Mouse (Mus musculus) stomach, embryonic 15.5 days (tissue): ENCODE measurements around the gene Birc6. TPM values are rescaled to one million over a fixed set of nuclear protein-coding genes. Genes with fewer than 3 reads are reported as not detected.

ENCODE experiments used
- ATAC-seq: fragments of 200-750 bp; cut with Nextera tagmentation; 2 replicates; pipeline ENCODE4 v1.8.0; 2017; ENCODE audit warnings: low read depth, moderate number of reproducible peaks, moderate TSS enrichment; ENCODE audit not compliant: insufficient read depth, low FRiP score
- H3K27ac ChIP-seq: fragments of 300-500 bp; sonication (generic); 2 replicates; pipeline ENCODE4 v1.5.1; 2015; ENCODE audit warnings: mild to moderate bottlenecking, inconsistent platforms
- H3K27me3 ChIP-seq: fragments of 300-500 bp; sonication (generic); replicated peaks from 2 replicates; pipeline ENCODE4 v1.6.1; 2015; ENCODE audit warnings: inconsistent platforms
- H3K36me3 ChIP-seq: fragments of 300-500 bp; sonication (generic); 2 replicates; pipeline ENCODE4 v1.6.1; 2015; ENCODE audit warnings: inconsistent platforms
- H3K4me1 ChIP-seq: fragments of 300-500 bp; sonication (generic); 2 replicates; pipeline ENCODE4 v1.6.1; 2015; ENCODE audit warnings: inconsistent platforms
- H3K4me2 ChIP-seq: fragments of 300-500 bp; sonication (generic); 2 replicates; pipeline ENCODE4 v1.6.1; 2015; ENCODE audit warnings: mild to moderate bottlenecking, inconsistent platforms
- H3K4me3 ChIP-seq: fragments of 300-500 bp; sonication (generic); replicated peaks from 2 replicates; pipeline ENCODE4 v1.5.1; 2015; ENCODE audit warnings: inconsistent platforms
- H3K9ac ChIP-seq: fragments of 300-500 bp; sonication (generic); 2 replicates; pipeline ENCODE4 v1.6.1; 2015; ENCODE audit warnings: inconsistent platforms
- H3K9me3 ChIP-seq: fragments of 300-500 bp; sonication (generic); 2 replicates; pipeline ENCODE4 v1.6.1; 2016; ENCODE audit warnings: inconsistent platforms
- WGBS: fragments of 180-500 bp; shearing (Covaris S2); methylation state at CpG from one replicate; pipeline ENCODE4 v1.1.7; 2015; 5-methylcytosine and 5-hydroxymethylcytosine counted together
- polyA plus RNA-seq: library from polyadenylated mRNA; unstranded; fragments of >200 nt; fragmentation: Nextera tagmentation; extraction: Ambion mirVana; gene quantifications from 2 replicates; pipeline ENCODE4 v1.2.1, GENCODE M21; 2015

The Birc6 gene
- polyA plus RNA-seq, 1 experiment from 2014 or later = 81.8 TPM

DNA sequence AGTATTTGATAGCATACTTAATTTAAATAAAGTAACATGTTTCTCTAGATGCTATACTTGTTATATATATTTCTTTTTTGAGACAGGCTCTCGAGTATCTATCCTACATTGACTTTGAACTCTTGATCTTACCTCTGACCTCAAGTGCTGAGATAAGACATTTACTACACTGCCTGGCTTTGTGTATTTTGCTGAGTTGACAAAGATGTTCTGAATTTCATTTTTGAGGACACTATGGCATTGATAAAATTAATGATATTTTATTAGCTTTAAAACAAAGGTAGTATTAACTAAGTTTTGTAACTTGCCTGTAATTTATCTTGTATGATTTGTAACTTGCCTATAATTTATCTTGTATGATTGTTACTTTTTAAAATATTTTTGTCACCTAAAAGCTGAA lies 41.1 kb downstream of the Birc6 start:
- no peak overlapping the region for H3K9ac ChIP-seq
- no peak overlapping the region for H3K4me2 ChIP-seq
- H3K36me3 ChIP-seq = peaks cover 4% of the 10 kb centered on the region
- H3K4me1 ChIP-seq = no peaks in the 10 kb centered on the region
- no peak overlapping the region for H3K4me3 ChIP-seq
- H3K27me3 ChIP-seq = no peaks in the 10 kb centered on the region
- H3K9me3 ChIP-seq = no peaks in the 10 kb centered on the region
- no peak overlapping the region for H3K27ac ChIP-seq
- ATAC-seq = no peak
- 63% methylated on average over 1 of the region's 1 CpGs for WGBS

DNA sequence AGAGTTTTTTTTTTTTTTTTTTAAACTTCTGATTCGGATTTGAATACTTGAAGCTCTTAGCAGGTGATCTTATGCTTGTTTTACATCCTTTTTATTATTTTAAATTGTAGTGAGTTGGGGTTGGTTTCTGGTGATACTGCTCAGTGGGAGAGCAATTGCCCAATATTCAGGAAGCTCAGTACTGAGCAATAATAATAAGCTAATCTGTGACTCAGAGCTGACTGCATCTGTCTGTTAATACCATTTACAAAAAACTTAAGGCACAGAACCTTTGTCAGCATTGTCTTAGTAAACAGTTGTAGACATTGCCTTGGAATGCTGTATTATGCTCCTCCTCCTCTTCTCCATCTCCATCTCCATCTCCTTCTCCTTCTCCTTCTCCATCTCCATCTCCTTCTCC lies 42.5 kb downstream of the Birc6 start:
- no peaks in the 10 kb centered on the region for H3K9me3 ChIP-seq
- no peak for ATAC-seq
- H3K4me2 ChIP-seq = no peak overlapping the region
- H3K36me3 ChIP-seq = peaks cover 4% of the 10 kb centered on the region
- H3K4me3 ChIP-seq = no peak overlapping the region
- H3K9ac ChIP-seq = no peak overlapping the region
- no peaks in the 10 kb centered on the region for H3K27me3 ChIP-seq
- no peaks in the 10 kb centered on the region for H3K4me1 ChIP-seq
- WGBS = 79% methylated on average over 1 of the region's 1 CpGs
- no peak overlapping the region for H3K27ac ChIP-seq

DNA sequence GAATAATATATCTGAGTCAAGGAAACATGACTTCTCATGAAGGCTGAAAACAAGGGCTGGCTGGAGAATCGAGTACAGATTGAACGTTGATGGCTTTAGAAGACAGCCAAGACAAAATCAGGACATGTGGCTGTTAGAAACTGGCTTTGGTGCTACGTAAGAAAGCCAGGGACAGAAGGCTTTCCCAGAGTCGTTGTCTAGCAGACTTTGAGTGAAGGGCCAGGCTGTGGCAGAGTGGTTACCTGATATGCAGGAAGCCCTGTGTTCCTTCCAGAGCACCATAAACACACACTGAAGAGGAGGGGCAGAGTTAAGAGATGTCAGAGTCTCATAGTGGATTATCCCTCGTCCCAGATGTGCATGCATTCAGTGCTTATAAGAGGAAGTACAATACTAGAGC lies 49.1 kb downstream of the Birc6 start:
- Histone ChIP-seq H3K4me1 (no peaks in the 10 kb centered on the region), H3K36me3 (peaks cover 19% of the 10 kb centered on the region), H3K27me3 (no peaks in the 10 kb centered on the region), H3K9ac (no peak overlapping the region), H3K9me3 (no peaks in the 10 kb centered on the region), H3K4me2 (no peak overlapping the region), H3K27ac (no peak overlapping the region), H3K4me3 (no peak overlapping the region)
- WGBS = 64% methylated on average over 5 of the region's 5 CpGs
- no peak for ATAC-seq

DNA sequence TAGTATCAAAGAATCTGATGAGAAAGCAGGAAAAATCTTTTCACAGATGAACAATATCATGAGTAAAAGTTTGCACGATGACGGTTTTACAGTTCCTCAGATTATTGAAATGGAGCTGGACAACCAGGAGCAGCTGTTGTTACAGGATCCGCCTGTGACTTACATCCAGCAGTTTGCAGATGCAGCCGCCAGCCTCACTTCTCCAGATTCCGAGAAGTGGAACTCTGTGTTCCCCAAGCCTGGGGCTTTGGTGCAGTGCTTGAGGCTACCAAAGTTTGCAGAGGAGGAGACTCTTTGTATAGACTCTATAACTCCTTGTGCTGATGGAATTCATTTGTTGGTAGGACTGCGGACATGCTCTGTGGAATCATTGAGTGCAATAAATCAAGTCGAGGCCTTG lies 51.5 kb downstream of the Birc6 start:
- H3K9me3 ChIP-seq = no peaks in the 10 kb centered on the region
- no peaks in the 10 kb centered on the region for H3K27me3 ChIP-seq
- H3K9ac ChIP-seq = no peak overlapping the region
- H3K27ac ChIP-seq = no peak overlapping the region
- 91% methylated on average over 7 of the region's 7 CpGs for WGBS
- H3K4me1 ChIP-seq = no peaks in the 10 kb centered on the region
- no peak for ATAC-seq
- H3K4me3 ChIP-seq = no peak overlapping the region
- H3K4me2 ChIP-seq = no peak overlapping the region
- peaks cover 19% of the 10 kb centered on the region for H3K36me3 ChIP-seq

DNA sequence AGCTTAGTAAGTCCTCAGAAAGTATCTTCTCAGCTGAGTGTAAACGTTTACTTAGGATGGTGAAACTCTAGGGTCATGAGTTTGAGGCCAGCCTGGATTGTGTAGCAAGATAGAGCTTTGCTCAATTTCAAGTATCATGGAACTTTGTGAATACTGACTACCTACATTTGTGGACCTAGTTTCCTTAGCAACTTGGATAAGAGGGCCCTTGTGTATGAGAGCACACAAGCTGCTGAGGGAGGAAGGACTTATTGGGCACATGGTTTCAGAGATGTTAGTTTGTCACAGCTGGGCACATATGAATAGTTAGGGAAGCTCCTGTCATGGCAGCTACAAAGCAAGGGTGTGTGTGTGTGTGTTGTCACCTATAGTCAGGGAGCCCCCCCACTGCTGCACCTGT lies 52.6 kb downstream of the Birc6 start:
- ATAC-seq = no peak
- no peak overlapping the region for H3K27ac ChIP-seq
- WGBS = 85% methylated on average over 1 of the region's 1 CpGs
- no peak overlapping the region for H3K9ac ChIP-seq
- H3K4me3 ChIP-seq = no peak overlapping the region
- no peak overlapping the region for H3K4me2 ChIP-seq
- H3K9me3 ChIP-seq = no peaks in the 10 kb centered on the region
- H3K27me3 ChIP-seq = no peaks in the 10 kb centered on the region
- no peaks in the 10 kb centered on the region for H3K4me1 ChIP-seq
- peaks cover 22% of the 10 kb centered on the region for H3K36me3 ChIP-seq

DNA sequence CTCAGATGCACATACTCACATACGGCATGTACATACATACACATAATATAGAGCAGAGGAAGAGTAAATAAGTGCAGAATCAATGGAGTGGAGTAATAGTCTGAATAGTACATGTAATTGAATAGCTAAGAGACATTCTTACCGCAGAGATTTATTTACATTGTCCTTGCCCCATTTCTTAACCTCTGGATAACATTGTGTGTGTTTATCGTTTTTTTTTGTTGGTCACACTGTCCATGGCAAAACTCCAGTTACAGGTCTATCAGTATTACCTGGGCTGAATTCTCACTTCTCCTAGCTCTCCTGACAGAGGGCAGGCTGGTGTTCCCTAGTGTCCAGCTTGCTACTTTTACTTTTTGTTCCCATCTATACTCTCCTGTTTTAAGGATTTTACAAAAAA lies 58.7 kb downstream of the Birc6 start:
- Histone ChIP-seq H3K9me3 (no peaks in the 10 kb centered on the region), H3K4me2 (no peak overlapping the region), H3K27me3 (no peaks in the 10 kb centered on the region), H3K4me1 (no peaks in the 10 kb centered on the region), H3K36me3 (peaks cover 8% of the 10 kb centered on the region; the same call in 1 of the 2 replicates), H3K4me3 (no peak overlapping the region), H3K9ac (no peak overlapping the region), H3K27ac (no peak overlapping the region)
- ATAC-seq = no peak
- 77% methylated on average over 3 of the region's 3 CpGs for WGBS

DNA sequence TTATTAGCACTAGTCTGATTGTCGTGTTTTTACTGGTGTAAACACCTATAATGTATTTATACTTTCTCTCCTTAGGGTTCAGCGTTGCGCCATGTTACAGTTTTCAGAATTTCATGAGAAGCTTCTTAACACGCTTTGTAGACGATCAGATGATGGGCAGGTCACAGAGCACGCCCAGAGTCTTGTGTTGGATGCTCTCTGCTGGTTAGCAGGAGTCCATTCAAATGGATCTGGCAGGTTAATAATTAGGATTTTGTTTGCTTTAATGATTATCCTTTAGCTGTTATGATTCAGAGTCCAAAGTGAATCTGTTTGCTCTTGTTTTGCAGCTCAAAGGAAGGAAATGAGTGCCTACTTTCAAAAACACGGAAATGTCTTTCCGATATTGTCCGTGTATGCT lies 70.8 kb downstream of the Birc6 start:
- no peak for ATAC-seq
- no peak overlapping the region for H3K27ac ChIP-seq
- no peaks in the 10 kb centered on the region for H3K27me3 ChIP-seq
- 90% methylated on average over 9 of the region's 9 CpGs for WGBS
- H3K9me3 ChIP-seq = no peaks in the 10 kb centered on the region
- H3K4me3 ChIP-seq = no peak overlapping the region
- no peaks in the 10 kb centered on the region for H3K4me1 ChIP-seq
- no peak overlapping the region for H3K4me2 ChIP-seq
- no peak overlapping the region for H3K9ac ChIP-seq
- peaks cover 17% of the 10 kb centered on the region for H3K36me3 ChIP-seq

DNA sequence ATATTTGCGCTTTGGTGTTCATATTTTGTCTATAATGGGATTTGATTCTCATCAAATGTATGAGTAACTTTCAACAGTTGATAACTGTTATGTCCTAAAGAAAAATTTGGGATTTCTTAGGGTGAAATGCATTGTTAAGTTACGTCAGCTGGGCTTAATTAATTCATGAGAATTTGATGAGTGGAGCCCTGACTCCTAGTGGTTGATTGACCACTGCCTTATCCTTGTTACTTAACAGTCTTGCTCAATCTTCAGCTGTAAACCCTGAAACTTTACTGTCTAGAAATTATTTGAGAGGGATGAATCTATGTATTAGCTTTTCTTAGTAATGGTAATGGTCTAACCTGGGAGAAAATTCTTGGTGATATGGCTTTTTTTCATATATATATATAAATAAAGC lies 71.3 kb downstream of the Birc6 start:
- Histone ChIP-seq H3K9ac (no peak overlapping the region), H3K36me3 (peaks cover 18% of the 10 kb centered on the region), H3K4me2 (no peak overlapping the region), H3K9me3 (no peaks in the 10 kb centered on the region), H3K4me1 (no peaks in the 10 kb centered on the region), H3K4me3 (no peak overlapping the region), H3K27ac (no peak overlapping the region), H3K27me3 (no peaks in the 10 kb centered on the region)
- no peak for ATAC-seq
- 96% methylated on average over 2 of the region's 2 CpGs for WGBS

DNA sequence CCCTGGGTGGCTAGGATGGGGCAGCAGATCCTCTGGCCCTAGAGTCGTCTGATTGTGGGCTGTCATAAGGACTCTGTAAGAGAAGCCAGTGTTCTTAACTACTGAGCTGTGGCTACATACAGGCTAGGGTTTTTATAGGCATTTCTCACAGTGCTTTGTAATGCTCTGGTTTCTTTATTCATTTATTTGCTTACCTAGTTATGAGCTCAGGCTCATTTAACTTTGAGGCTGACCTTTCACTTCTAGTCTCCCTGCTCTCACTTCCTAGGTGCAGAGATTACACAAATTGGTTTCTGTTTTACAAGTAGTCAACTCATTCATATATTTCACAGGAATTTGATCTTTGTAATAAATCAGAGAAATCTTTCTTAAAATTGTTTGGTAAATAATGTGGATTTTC lies 73.1 kb downstream of the Birc6 start:
- Histone ChIP-seq H3K4me2 (no peak overlapping the region), H3K4me1 (no peaks in the 10 kb centered on the region), H3K27ac (no peak overlapping the region), H3K4me3 (no peak overlapping the region), H3K9me3 (no peaks in the 10 kb centered on the region), H3K27me3 (no peaks in the 10 kb centered on the region), H3K36me3 (peaks cover 15% of the 10 kb centered on the region; the same call in 1 of the 2 replicates), H3K9ac (no peak overlapping the region)
- no peak for ATAC-seq
- 84% methylated on average over 1 of the region's 1 CpGs for WGBS

DNA sequence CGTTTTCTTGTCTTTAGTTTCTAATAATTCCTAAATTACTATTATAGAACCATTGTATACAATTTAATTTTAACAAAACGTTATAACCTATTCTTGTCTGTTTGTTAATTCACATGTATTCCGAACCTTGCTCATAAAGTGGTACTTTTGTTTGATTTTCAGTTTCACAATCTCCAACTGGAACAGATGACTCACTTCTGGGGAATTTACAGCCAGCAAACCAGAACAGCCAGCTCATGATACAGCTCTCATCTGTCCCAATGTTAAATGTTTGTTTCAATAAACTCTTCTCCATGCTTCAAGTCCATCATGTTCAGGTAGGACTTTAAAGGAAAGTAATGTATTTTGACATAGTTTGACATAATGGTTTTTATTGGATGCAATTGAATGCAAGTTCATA lies 102.7 kb downstream of the Birc6 start:
- no peak overlapping the region for H3K9ac ChIP-seq
- no peak overlapping the region for H3K27ac ChIP-seq
- peaks cover 14% of the 10 kb centered on the region; the same call in 1 of the 2 replicates for H3K36me3 ChIP-seq
- H3K9me3 ChIP-seq = no peaks in the 10 kb centered on the region
- no peaks in the 10 kb centered on the region for H3K4me1 ChIP-seq
- H3K4me3 ChIP-seq = no peak overlapping the region
- WGBS = 72% methylated on average over 3 of the region's 3 CpGs
- H3K4me2 ChIP-seq = no peak overlapping the region
- no peaks in the 10 kb centered on the region for H3K27me3 ChIP-seq
- ATAC-seq = no peak

DNA sequence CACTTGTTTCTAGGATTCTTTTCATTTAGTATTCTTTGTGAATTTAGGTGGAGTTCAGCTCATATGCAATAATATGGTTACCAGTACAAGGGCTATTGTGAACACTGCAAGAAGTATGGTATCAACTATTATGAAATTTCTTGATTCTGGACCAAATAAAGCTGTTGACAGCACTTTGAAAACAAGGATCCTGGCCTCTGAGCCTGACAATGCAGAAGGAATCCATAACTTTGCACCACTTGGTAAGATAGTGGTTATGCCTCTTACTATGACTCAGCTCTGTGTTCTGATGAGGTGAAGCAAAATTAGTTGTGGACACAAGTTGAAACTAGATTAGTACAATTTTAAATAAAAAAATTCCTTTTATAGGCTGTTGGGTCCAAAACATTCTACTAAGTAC lies 114.3 kb downstream of the Birc6 start:
- Histone ChIP-seq H3K4me1 (no peaks in the 10 kb centered on the region), H3K4me3 (no peak overlapping the region), H3K27me3 (no peaks in the 10 kb centered on the region), H3K9me3 (no peaks in the 10 kb centered on the region), H3K4me2 (no peak overlapping the region), H3K36me3 (peaks cover 37% of the 10 kb centered on the region), H3K27ac (no peak overlapping the region), H3K9ac (no peak overlapping the region)
- no peak for ATAC-seq

DNA sequence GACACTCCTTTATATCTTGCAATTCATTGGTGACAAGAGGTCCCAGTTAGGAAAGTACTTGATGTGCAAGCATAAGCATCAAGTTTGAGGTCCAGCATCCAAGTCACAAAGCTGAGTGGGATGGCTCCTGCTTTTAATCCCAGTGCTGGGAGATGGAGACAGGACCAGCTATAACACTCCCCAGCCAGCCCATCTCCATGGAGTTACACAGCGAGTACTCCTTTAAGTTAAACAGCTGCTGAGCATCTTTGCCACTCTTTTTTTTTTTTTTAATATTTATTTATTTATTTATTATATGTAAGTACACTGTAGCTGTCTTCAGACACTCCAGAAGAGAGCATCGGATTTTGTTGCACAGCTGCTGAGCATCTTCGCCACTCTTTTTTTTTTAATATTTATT lies 130.3 kb downstream of the Birc6 start:
- peaks cover 27% of the 10 kb centered on the region for H3K36me3 ChIP-seq
- H3K4me1 ChIP-seq = no peaks in the 10 kb centered on the region

DNA sequence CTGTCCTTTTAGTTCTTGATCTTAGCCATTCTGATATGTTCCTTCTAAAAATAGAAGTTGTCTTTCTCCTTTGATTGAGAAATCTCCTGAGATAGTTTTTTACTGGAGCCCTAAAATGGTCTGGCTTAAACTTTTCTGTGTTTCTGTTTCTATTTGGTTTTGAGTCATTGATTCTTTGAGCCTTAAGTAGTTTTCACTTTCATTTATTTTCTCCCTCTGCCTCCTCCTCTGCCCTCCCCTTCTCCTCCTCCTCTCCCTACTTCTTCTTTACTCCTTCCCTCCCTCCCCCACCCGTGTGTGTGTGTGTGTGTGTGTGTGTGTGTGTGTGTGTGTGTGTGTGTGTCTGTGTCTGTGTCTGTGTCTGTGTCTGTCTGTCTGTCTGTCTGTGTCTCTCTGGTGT lies 139.9 kb downstream of the Birc6 start:
- H3K4me3 ChIP-seq = no peak overlapping the region
- H3K9ac ChIP-seq = no peak overlapping the region
- H3K36me3 ChIP-seq = peaks cover 29% of the 10 kb centered on the region
- H3K27me3 ChIP-seq = no peaks in the 10 kb centered on the region
- no peak for ATAC-seq
- no peaks in the 10 kb centered on the region for H3K9me3 ChIP-seq
- H3K4me1 ChIP-seq = no peaks in the 10 kb centered on the region
- no peak overlapping the region for H3K4me2 ChIP-seq
- 75% methylated on average over 1 of the region's 1 CpGs for WGBS
- H3K27ac ChIP-seq = no peak overlapping the region

More for the DNA sequence above, 130.3 kb downstream of the Birc6 start:
- Histone ChIP-seq H3K27ac (no peak overlapping the region), H3K9me3 (no peaks in the 10 kb centered on the region), H3K9ac (no peak overlapping the region), H3K27me3 (no peaks in the 10 kb centered on the region), H3K4me3 (no peak overlapping the region), H3K4me2 (no peak overlapping the region)
- 92% methylated on average over 3 of the region's 3 CpGs for WGBS
- no peak for ATAC-seq
